Mouse (Mus musculus) cerebellum, postnatal 25 days (tissue): ENCODE results near the gene Mblac1.
"Not testable (repeated sequence)": the region's sequence is repeated elsewhere in the genome, so short reads cannot be mapped to it uniquely, and the experiment has no call there.

Experiments
- DNase-seq, 2 experiments: peaks; one replicate each; pipeline ENCODE4 v3.0.0; 2021; ENCODE audit warnings: mixed read lengths in 2 of 2

Mblac1 gene

GRCm38 (mm10) chr5:138216632-138217031, 22.5 kb downstream of the Mblac1 start:
- not testable (repeated sequence) for DNase-seq

- no peak for DNase-seq
Measured at GRCm38 (mm10) chr5:138219864-138220263, 25.8 kb downstream of the Mblac1 start.

GRCm38 (mm10) chr5:138222111-138222510, 28.0 kb downstream of the Mblac1 start:
- peak; percentile 81 to 90 for DNase-seq

- no peak for DNase-seq
Measured at GRCm38 (mm10) chr5:138223287-138223686, 29.2 kb downstream of the Mblac1 start.

GRCm38 (mm10) chr5:138225700-138226099, 31.6 kb downstream of the Mblac1 start, which contains the start of gene Nxpe5:
Gene Nxpe5, plus strand, starts transcription at chr5:138225898.
- no peak for DNase-seq

- DNase-seq = no peak
Measured at GRCm38 (mm10) chr5:138226491-138226890, 32.4 kb downstream of the Mblac1 start.

DNA sequence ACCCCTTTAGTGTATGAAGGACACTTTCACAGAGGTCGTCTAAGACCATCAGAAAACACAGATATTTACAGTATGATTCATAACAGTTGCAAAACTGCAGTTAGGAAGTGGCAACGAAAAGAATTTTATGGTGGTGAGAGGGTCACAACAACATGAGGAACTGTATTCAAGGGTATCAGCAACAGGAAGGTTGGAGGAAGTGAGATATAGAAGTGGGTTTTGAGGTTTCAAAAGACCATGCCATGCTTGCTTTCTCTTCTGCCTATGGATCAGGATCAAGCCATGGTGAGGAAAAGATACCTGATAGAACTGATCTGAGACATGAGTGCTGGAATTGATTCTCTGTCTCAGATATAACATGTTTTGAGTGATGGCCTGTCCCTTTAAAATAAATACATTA, 33.3 kb downstream of the Mblac1 start:
- DNase-seq = no peak

- DNase-seq = peak; percentile 11 to 46
Measured at GRCm38 (mm10) chr5:138228026-138228425, 33.9 kb downstream of the Mblac1 start.

- no peak for DNase-seq
Measured at GRCm38 (mm10) chr5:138229511-138229910, 35.4 kb downstream of the Mblac1 start.

DNA sequence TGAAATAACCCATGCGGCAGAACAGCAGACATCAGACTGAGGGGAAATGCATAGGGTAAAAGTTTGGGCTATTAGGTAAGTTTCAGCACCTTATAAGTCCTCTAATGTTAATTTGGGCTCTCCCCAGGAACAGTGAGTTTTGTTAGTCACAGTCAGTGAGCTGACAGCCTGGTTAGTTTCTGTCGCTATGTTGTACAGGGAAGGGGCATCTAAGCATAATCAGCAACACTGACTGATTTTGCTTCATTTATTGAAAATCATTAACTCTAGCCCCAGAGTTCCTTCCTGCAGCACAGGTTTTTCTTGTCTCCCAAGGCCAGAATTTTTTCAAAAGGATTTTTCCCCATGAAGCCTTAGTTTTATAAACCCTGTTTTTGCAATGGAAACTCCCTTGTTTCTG, 39.7 kb downstream of the Mblac1 start:
- no peak for DNase-seq

- DNase-seq = no peak
Measured at GRCm38 (mm10) chr5:138234224-138234623, 40.1 kb downstream of the Mblac1 start.

DNA sequence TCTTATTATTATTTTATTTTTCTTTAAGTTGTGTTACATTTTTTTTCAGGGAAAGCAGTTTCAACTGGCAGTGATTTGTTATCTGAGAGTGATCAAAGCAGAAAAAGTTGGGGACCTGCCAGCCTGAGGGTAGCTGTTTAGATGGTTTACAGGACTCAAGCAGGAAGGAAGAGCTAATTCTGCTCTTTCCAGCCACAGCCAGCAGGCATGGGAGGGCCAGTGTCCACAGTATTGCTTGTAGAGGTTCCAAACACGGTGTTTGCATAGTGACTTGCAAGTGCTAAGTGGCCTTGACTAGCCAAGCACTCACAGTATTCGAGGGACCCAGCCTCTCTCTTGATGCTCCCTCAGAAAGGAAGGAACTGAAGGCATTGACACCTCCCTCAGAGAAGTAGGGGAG, 47.4 kb downstream of the Mblac1 start:
- no peak for DNase-seq
